Mouse (Mus musculus) megakaryocyte, embryonic 14.5 days (primary cell): Measurements from ENCODE around the gene Irak3.

Experiments
- FLI1 ChIP-seq: IDR thresholded peaks from 2 replicates; pipeline ENCODE4 v1.6.1; 2012; ENCODE audit warnings: low read length, inconsistent platforms, mixed read lengths
- GATA1 ChIP-seq: IDR thresholded peaks from 3 replicates; pipeline ENCODE4 v1.6.1; 2012; ENCODE audit warnings: mixed read lengths, low read length, inconsistent platforms, borderline replicate concordance

DNA sequence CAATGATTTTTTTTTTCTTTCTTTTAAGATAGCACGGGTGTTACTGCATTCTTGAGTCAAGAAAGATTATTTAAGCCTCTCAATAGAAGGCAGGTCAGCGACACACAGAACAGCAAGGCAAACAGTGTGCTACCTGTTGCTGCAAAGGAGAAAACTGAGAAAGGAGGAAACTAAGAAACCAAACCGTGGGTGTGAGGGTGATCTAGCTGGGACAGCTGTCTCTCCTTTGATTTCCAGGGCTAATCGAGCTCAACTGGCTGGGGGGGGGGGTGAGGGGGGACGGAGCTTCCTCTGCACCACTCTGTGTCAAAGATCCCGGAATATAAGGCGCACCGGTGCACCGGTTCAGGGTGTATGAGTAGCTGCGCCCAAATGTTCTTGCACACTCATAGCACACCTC is 32.9 kb downstream of the Irak3 start:
- TF ChIP-seq GATA1 (no peak), FLI1 (no peak)
